Mouse (Mus musculus): ENCODE measurements around the gene Pou4f1.
A peak's percentile ranks its signal among the peaks of the same experiment; 100 is the strongest.

Pou4f1 gene

GRCm38 (mm10) chr14:104456976-104457375 is 10.8 kb downstream of the Pou4f1 start:
- no peak for DNase-seq (ENCODE audit: low read depth, low spot score)

DNA sequence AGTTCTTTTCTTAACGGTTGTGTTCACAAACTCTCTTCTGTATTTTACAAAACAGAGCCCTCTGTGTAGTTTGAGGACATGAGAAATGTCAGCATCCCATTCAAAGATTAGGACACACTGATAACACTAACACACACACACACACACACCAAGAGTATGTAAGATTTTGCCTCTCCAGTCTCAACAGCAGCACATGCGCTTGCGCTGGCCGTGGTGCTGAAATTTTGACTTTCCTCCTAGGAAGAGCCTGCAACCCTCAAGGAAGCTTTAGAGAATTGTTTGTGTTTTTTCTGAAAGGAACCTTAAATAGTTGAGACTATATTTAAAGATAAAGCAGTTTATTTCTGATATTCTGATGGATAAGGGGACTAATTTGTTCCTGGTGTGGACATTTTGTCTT is 14.0 kb downstream of the Pou4f1 start:
- DNase-seq (ENCODE audit: low read depth, low spot score): peak; percentile 48

DNA sequence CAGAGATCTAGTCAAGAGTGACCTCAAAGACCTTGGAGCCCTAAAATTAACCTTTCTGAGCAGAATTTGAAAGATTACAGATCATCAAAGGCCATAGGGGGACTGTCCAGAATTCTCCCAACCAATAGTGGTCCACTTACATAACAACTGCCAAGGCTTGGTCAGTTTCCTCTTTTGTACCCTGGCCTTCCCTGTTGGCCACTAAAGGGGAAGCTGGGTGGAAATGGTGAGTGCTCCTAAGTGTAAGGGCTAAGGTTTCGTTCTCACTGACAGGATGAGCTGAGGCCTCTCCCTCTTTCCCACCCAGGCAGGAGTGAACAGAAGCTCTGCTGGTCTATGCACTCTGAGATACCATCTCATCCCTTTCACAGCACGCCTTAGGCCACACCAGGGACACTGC is 33.5 kb downstream of the Pou4f1 start:
- DNase-seq (ENCODE audit: low read depth, low spot score): no peak

DNA sequence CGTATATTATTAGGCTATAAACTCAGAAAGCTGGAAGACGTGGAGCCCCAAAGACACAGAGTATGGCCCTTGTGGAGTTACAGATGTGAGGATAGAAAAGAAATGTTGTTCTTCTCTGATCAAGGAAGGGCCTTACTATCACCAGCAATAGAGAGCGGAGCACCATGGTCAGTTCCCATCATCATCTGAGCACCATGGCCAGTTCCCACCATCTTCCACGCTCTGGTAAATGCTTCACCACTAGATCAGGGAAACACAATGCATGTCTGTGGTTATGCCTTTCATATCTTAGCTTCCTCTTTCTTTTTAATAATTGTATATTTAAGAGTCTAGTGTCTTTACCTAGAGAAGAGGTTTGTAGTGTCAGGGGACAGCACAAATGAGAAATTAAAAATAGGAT is 37.0 kb downstream of the Pou4f1 start:
- no peak for DNase-seq (ENCODE audit: low read depth, low spot score)

- DNase-seq (ENCODE audit: low read depth, low spot score): no peak
Observed at GRCm38 (mm10) chr14:104423688-104424470, 43.9 kb downstream of the Pou4f1 start.

Measured in CD4-positive, CD25-positive, alpha-beta regulatory T cell, adult 2 months (primary cell).